Mouse (Mus musculus) spleen, postnatal 4 days (tissue): ENCODE results near the gene Atxn3.

Experiments used
- DNase-seq, 2 experiments: peaks; one replicate each; pipeline ENCODE4 v3.0.0; 2022; ENCODE audit warnings: low spot score in 2 of 2

Atxn3 gene

GRCm38 (mm10) chr12:101891066-101891465 lies 67.0 kb downstream of the Atxn3 start:
- DNase-seq = no peak

GRCm38 (mm10) chr12:101889351-101889750 lies 68.7 kb downstream of the Atxn3 start:
- no peak for DNase-seq

- no peak for DNase-seq
Observed at GRCm38 (mm10) chr12:101888312-101888711, 69.7 kb downstream of the Atxn3 start.

DNA sequence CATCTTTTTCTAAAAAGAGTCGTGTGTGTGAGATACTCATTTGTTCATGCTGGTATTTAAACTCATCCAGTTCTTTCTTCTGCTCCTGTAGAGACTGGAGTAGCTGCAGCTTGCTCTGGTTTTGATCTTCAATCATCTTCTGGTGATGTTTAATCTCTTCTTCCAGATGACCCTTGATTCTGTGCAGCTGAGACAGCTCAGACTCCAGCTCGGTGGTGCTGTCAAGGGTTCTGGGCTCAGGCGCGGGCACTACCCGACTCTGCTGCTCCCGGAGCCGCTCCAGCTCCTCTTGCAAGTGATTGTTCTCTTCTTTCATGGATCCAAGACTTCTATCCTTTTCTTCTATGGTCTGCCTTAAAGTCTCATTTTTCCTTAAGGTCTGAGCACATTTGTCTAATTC lies 73.1 kb downstream of the Atxn3 start:
- no peak for DNase-seq

- DNase-seq = no peak
Observed at GRCm38 (mm10) chr12:101876374-101876773, 81.7 kb downstream of the Atxn3 start.

GRCm38 (mm10) chr12:101875107-101875506 lies 82.9 kb downstream of the Atxn3 start:
- no peak for DNase-seq
